Mouse (Mus musculus): ENCODE measurements around the gene 1700001O22Rik.

The 1700001O22Rik gene

DNA sequence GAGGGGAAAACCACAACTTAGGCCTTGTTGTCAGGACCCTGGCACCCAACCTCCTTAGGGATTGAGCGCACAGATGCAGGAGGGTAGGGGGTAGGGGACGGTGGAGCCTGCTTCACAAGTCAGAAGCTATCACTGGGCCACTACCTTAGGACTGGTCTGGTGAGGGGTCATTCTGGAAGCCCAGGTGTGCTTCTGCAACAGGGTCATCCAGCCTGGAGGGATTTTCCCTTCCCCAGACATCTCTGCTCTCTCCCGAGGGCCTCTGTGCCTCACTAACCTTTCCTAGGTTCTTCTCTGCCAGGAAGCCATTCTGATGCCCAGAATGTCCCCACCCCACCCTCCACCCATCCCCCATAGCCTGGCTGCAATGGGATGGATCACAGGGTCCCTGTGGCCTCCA lies 48.6 kb downstream of the 1700001O22Rik start:
- no peak for DNase-seq (ENCODE audit: extremely low read depth, low read depth)

DNA sequence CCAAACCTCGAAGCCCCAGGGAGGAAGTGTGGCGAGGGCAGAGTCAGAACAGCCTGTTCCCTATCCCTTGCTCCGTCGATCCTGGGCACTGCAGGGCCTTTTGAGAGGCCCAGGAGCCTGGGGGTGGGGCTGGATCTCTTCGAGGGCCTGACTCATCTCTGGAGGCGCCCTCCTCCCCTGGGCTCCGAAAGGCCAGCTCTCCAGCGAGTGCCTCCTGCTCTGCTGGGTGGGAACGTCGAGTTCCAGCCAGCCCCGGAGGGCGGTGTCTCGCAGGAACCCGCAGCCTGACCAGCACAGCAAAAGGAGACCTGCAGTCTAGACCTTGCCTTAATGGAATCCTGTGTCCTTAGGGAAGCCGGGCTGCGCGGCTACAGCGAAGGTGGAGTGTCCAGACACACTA lies 50.2 kb downstream of the 1700001O22Rik start:
- DNase-seq (ENCODE audit: extremely low read depth, low read depth), result no peak

- no peak for DNase-seq (ENCODE audit: extremely low read depth, low read depth)
These were observed 51.0 kb downstream of the 1700001O22Rik start for GRCm38 (mm10) chr2:30752471-30752870.

- DNase-seq (ENCODE audit: extremely low read depth, low read depth), result no peak
These were observed 53.4 kb downstream of the 1700001O22Rik start for GRCm38 (mm10) chr2:30750025-30750424.

DNA sequence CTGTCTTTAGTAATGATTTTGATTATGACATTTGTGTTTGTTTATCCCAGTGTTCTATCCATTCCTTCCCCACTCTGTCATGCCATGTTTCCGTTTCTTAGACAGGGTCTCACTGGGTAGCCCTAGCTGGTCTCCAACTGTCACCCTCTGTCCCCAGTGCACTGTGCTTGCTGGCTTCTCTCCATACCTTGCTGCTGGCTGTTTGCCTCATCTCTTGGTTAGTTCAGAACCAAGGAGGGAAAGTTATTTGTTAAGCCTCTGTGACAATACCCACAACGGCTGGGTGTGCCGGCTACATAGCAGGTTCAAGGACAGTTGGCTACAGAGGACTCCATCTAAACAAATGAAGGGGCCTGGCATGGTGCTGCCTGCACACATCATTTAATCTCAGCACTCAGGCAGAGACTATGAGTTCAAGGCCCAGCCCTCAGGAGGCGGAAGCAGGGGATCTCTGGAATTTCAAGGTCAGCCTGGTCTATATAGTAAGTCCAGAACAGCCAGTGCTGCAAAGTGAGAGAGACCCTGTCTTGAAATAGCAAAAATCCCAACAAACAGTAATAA lies 55.8 kb downstream of the 1700001O22Rik start:
- DNase-seq (ENCODE audit: extremely low read depth, low read depth), result no peak
